Mouse (Mus musculus): ENCODE data around the gene Lrrfip1.
A peak's percentile ranks its signal among the peaks of the same experiment; 100 is the strongest.

Lrrfip1 gene

GRCm38 (mm10) chr1:90998891-90999611 is 514 bp downstream of the Lrrfip1 start:
- no peak for DNase-seq (ENCODE audit: low read depth, low spot score)

GRCm38 (mm10) chr1:90999911-91000601 is 1.5 kb downstream of the Lrrfip1 start:
- DNase-seq (ENCODE audit: low read depth, low spot score) = no peak

GRCm38 (mm10) chr1:91001101-91001500 is 2.6 kb downstream of the Lrrfip1 start:
- no peak for DNase-seq (ENCODE audit: low read depth, low spot score)

GRCm38 (mm10) chr1:91001871-91002539 is 3.5 kb downstream of the Lrrfip1 start:
- peak; percentile 76 for DNase-seq (ENCODE audit: low read depth, low spot score)

- DNase-seq (ENCODE audit: low read depth, low spot score) = no peak
Measured at GRCm38 (mm10) chr1:91002641-91003040, 4.1 kb downstream of the Lrrfip1 start.

GRCm38 (mm10) chr1:91003522-91004253 is 5.2 kb downstream of the Lrrfip1 start:
- DNase-seq (ENCODE audit: low read depth, low spot score) = no peak

GRCm38 (mm10) chr1:91006037-91006436 is 7.5 kb downstream of the Lrrfip1 start:
- DNase-seq (ENCODE audit: low read depth, low spot score) = no peak

- DNase-seq (ENCODE audit: low read depth, low spot score) = no peak
Measured at GRCm38 (mm10) chr1:91006708-91007107, 8.2 kb downstream of the Lrrfip1 start.

GRCm38 (mm10) chr1:91008147-91008682 is 9.7 kb downstream of the Lrrfip1 start:
- DNase-seq (ENCODE audit: low read depth, low spot score) = peak; percentile 74

GRCm38 (mm10) chr1:91008746-91009145 is 10.2 kb downstream of the Lrrfip1 start:
- DNase-seq (ENCODE audit: low read depth, low spot score) = no peak

- no peak for DNase-seq (ENCODE audit: low read depth, low spot score)
Measured at GRCm38 (mm10) chr1:91009266-91009665, 10.7 kb downstream of the Lrrfip1 start.

GRCm38 (mm10) chr1:91010216-91010615 is 11.7 kb downstream of the Lrrfip1 start:
- DNase-seq (ENCODE audit: low read depth, low spot score) = no peak

GRCm38 (mm10) chr1:91010716-91011115 is 12.2 kb downstream of the Lrrfip1 start:
- no peak for DNase-seq (ENCODE audit: low read depth, low spot score)

GRCm38 (mm10) chr1:91011336-91011735 is 12.8 kb downstream of the Lrrfip1 start:
- no peak for DNase-seq (ENCODE audit: low read depth, low spot score)

GRCm38 (mm10) chr1:91013803-91014202 is 15.3 kb downstream of the Lrrfip1 start:
- DNase-seq (ENCODE audit: low read depth, low spot score) = no peak

- DNase-seq (ENCODE audit: low read depth, low spot score) = no peak
Measured at GRCm38 (mm10) chr1:91015571-91015970, 17.0 kb downstream of the Lrrfip1 start.

- DNase-seq (ENCODE audit: low read depth, low spot score) = no peak
Measured at GRCm38 (mm10) chr1:91017111-91017758, 18.7 kb downstream of the Lrrfip1 start.

- no peak for DNase-seq (ENCODE audit: low read depth, low spot score)
Measured at GRCm38 (mm10) chr1:91019346-91019745, 20.8 kb downstream of the Lrrfip1 start.

- no peak for DNase-seq (ENCODE audit: low read depth, low spot score)
Measured at GRCm38 (mm10) chr1:91021304-91021703, 22.8 kb downstream of the Lrrfip1 start.

- DNase-seq (ENCODE audit: low read depth, low spot score) = no peak
Measured at GRCm38 (mm10) chr1:91022157-91022895, 23.8 kb downstream of the Lrrfip1 start.
